Mouse (Mus musculus): ENCODE results near the gene Lenep.

- TF ChIP-seq CTCF (IDR thresholded peaks at IDR 0.05; ENCODE audit: low read depth, low read length) (no peak), POLR2A (IDR thresholded peaks at IDR 0.05; ENCODE audit: extremely low read depth, insufficient read depth, low read length) (0 out of 2 replicates have a peak, but pooled peaks have one; percentile 26)
These were observed 9.7 kb downstream of the Lenep start for GRCm38 (mm10) chr3:89392871-89393311.

Measured in liver, adult 2 months (tissue).